Mouse (Mus musculus) stomach, postnatal 0 days (tissue): ENCODE measurements at regions not wholly inside any gene's neighbourhood (a gene's known extent, or its start where the extent isn't known, plus 50 kb on each side); places are given as distances from the start of the nearest gene placed in this dataset.

Experiments used
- ATAC-seq: fragments of 200-750 bp; cut with Nextera tagmentation; 2 replicates; pipeline ENCODE4 v1.8.0; 2017; ENCODE audit not compliant: low FRiP score, low TSS enrichment
- DNase-seq: peaks from one replicate; pipeline ENCODE4 v3.0.0-alpha.2; 2016; ENCODE audit warnings: low spot score
- H3K27ac ChIP-seq: fragments of 300-500 bp; sonication (generic); replicated peaks from 2 replicates; pipeline ENCODE4 v1.5.1; 2014; ENCODE audit warnings: mild to moderate bottlenecking, control low read depth
- H3K27me3 ChIP-seq: fragments of 300-500 bp; sonication (generic); 2 replicates; pipeline ENCODE4 v1.6.1; 2014; ENCODE audit warnings: low read length; ENCODE audit not compliant: control insufficient read depth, insufficient read depth
- H3K36me3 ChIP-seq: fragments of 300-500 bp; sonication (generic); 2 replicates; pipeline ENCODE4 v1.6.1; 2014; ENCODE audit warnings: low read length, mixed read lengths; ENCODE audit not compliant: control insufficient read depth, insufficient read depth
- H3K4me1 ChIP-seq: fragments of 300-500 bp; sonication (generic); replicated peaks from 2 replicates; pipeline ENCODE4 v1.6.1; 2014; ENCODE audit warnings: antibody characterized with exemption; ENCODE audit not compliant: control insufficient read depth, insufficient read depth
- H3K4me2 ChIP-seq: fragments of 300-500 bp; sonication (generic); replicated peaks from 2 replicates; pipeline ENCODE4 v1.6.1; 2014; ENCODE audit warnings: low read depth, mild to moderate bottlenecking, control low read depth, moderate library complexity
- H3K4me3 ChIP-seq: fragments of 300-500 bp; sonication (generic); 2 replicates; pipeline ENCODE4 v1.5.1; 2014; ENCODE audit warnings: low read depth, low read length, control low read depth
- H3K9ac ChIP-seq: fragments of 300-500 bp; sonication (generic); 2 replicates; pipeline ENCODE4 v1.6.1; 2014; ENCODE audit warnings: mild to moderate bottlenecking, low read length, control low read depth, mixed read lengths
- H3K9me3 ChIP-seq: fragments of 300-500 bp; sonication (generic); 2 replicates; pipeline ENCODE4 v1.6.1; 2016; ENCODE audit warnings: low read length; ENCODE audit not compliant: control insufficient read depth
- CTCF ChIP-seq: IDR thresholded peaks from 2 replicates; pipeline ENCODE4 v1.5.1; 2016; ENCODE audit warnings: antibody characterized with exemption, low read depth, mild to moderate bottlenecking, moderate library complexity
- EP300 ChIP-seq: optimal IDR thresholded peaks from 2 replicates; pipeline ENCODE3; 2016; ENCODE audit warnings: antibody characterized with exemption
- WGBS: fragments of 180-500 bp; shearing (Covaris S2); extraction: QIAGEN DNeasy Blood & Tissue Kit; methylation state at CpG from one replicate; pipeline ENCODE4 v1.1.7; 2014; 5-methylcytosine and 5-hydroxymethylcytosine counted together

GRCm38 (mm10) chr16:93355204-93355899 lies 248.5 kb downstream of the Setd4 start:
- Histone ChIP-seq H3K27ac (no peak overlapping the region), H3K27me3 (no peaks in the 10 kb centered on the region), H3K4me2 (no peak overlapping the region), H3K9me3 (no peaks in the 10 kb centered on the region), H3K4me3 (no peak overlapping the region), H3K9ac (no peak overlapping the region), H3K36me3 (no peaks in the 10 kb centered on the region), H3K4me1 (no peaks in the 10 kb centered on the region)
- ATAC-seq, result no peak
- DNase-seq, result no peak
- TF ChIP-seq CTCF, result no peak
- TF ChIP-seq EP300, result no peak
- 79% methylated on average over 11 of the region's 11 CpGs for WGBS

DNA sequence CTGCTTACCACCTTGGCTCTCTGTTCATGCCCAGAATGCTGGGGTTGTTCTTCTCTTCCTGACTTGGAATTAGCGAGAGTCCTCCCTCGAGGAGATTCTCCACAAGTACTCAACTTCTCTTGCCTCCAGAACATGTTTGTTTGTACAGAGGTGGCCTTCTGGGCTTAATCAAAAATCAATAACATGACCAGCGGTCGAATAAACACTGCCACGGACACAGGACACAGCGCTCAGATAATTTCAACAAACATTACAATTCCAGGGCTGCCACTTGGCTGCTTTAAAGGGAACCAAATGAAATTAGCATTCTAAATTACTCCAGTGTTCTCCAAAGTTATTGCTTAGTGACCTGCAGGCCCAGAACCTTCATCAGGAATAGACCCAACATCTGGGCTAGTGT lies 249.9 kb downstream of the Setd4 start:
- Histone ChIP-seq H3K9ac (no peak overlapping the region), H3K27ac (no peak overlapping the region), H3K4me2 (no peak overlapping the region), H3K36me3 (no peaks in the 10 kb centered on the region), H3K4me3 (no peak overlapping the region), H3K4me1 (no peaks in the 10 kb centered on the region), H3K9me3 (no peaks in the 10 kb centered on the region), H3K27me3 (no peaks in the 10 kb centered on the region)
- ATAC-seq, result no peak
- no peak for TF ChIP-seq EP300
- TF ChIP-seq CTCF, result no peak
- no peak for DNase-seq
- 34% methylated on average over 6 of the region's 6 CpGs for WGBS

DNA sequence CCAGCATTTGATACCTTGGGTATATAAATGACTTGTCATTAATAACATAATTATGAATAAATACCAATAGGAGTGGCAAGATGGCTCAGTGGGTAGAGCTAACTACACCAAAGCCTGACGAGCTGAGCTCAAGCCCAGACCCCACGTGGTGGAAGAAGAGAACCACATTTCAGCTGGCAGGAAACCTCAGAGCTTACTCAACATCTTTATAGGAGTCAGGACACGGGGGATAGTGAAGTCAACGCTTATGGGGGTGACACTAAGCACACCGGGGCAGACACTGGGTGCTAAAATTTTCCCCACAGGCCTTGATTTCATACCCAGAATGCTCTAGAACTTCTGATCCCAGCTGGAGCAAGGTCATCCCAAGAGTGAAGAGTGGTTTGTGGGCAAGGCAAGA lies 259.3 kb downstream of the Setd4 start:
- 72% methylated on average over 5 of the region's 5 CpGs for WGBS

GRCm38 (mm10) chr16:93342701-93343100 lies 261.2 kb downstream of the Setd4 start:
- no peak overlapping the region for H3K4me3 ChIP-seq
- TF ChIP-seq CTCF, result no peak
- no peak for TF ChIP-seq EP300
- no peaks in the 10 kb centered on the region for H3K36me3 ChIP-seq
- H3K27me3 ChIP-seq, result no peaks in the 10 kb centered on the region
- ATAC-seq (no peak), DNase-seq (no peak)
- H3K4me2 ChIP-seq, result no peak overlapping the region
- no peaks in the 10 kb centered on the region for H3K9me3 ChIP-seq
- H3K4me1 ChIP-seq, result no peaks in the 10 kb centered on the region
- no peak overlapping the region for H3K9ac ChIP-seq
- H3K27ac ChIP-seq, result no peak overlapping the region
- WGBS, result 56% methylated on average over 2 of the region's 2 CpGs

More for the DNA sequence above, 259.3 kb downstream of the Setd4 start:
- TF ChIP-seq CTCF, result no peak
- no peak for TF ChIP-seq EP300
- no peak overlapping the region for H3K27ac ChIP-seq
- H3K4me3 ChIP-seq, result no peak overlapping the region
- no peaks in the 10 kb centered on the region for H3K36me3 ChIP-seq
- DNase-seq (no peak), ATAC-seq (no peak)
- no peaks in the 10 kb centered on the region for H3K27me3 ChIP-seq
- H3K9me3 ChIP-seq, result no peaks in the 10 kb centered on the region
- no peak overlapping the region for H3K4me2 ChIP-seq
- no peaks in the 10 kb centered on the region for H3K4me1 ChIP-seq
- H3K9ac ChIP-seq, result no peak overlapping the region

- H3K4me3 ChIP-seq, result no peak overlapping the region
- ATAC-seq, result no peak
- TF ChIP-seq CTCF (no peak), EP300 (no peak)
- H3K4me2 ChIP-seq, result no peak overlapping the region
- no peak overlapping the region for H3K9ac ChIP-seq
- DNase-seq, result no peak
- H3K36me3 ChIP-seq, result no peaks in the 10 kb centered on the region
- no peaks in the 10 kb centered on the region for H3K4me1 ChIP-seq
- H3K27ac ChIP-seq, result no peak overlapping the region
- WGBS, result 86% methylated on average over 2 of the region's 2 CpGs
- no peaks in the 10 kb centered on the region for H3K9me3 ChIP-seq
- no peaks in the 10 kb centered on the region for H3K27me3 ChIP-seq
Measured at GRCm38 (mm10) chr16:93341791-93342190, 262.1 kb downstream of the Setd4 start.

- H3K4me3 ChIP-seq, result no peak overlapping the region
- no peak overlapping the region for H3K9ac ChIP-seq
- H3K4me1 ChIP-seq, result no peaks in the 10 kb centered on the region
- no peaks in the 10 kb centered on the region for H3K9me3 ChIP-seq
- no peaks in the 10 kb centered on the region for H3K36me3 ChIP-seq
- ATAC-seq, result no peak
- whole genome bisulfite sequencing, result 63% methylated on average over 6 of the region's 6 CpGs
- H3K4me2 ChIP-seq, result no peak overlapping the region
- no peak overlapping the region for H3K27ac ChIP-seq
- DNase-seq, result no peak
- no peak for TF ChIP-seq EP300
- TF ChIP-seq CTCF, result no peak
- H3K27me3 ChIP-seq, result no peaks in the 10 kb centered on the region
Measured at GRCm38 (mm10) chr16:93338806-93339205, 265.1 kb downstream of the Setd4 start.
